Mouse (Mus musculus): ENCODE measurements around the gene Tmem39b.
"Not testable (repeated sequence)": the region's sequence is repeated elsewhere in the genome, so short reads cannot be mapped to it uniquely, and the experiment has no call there.

Gene Tmem39b
- long read RNA-seq, experiment 1, partial matches to known transcripts: 0 of 1 reads
- long read RNA-seq, experiment 1, other reads (novel, unspliced or antisense): 1 of 1 reads
- long read RNA-seq, experiment 2, partial matches to known transcripts: 1 of 1 reads
- long read RNA-seq, experiment 2, other reads (novel, unspliced or antisense): 0 of 1 reads

DNA sequence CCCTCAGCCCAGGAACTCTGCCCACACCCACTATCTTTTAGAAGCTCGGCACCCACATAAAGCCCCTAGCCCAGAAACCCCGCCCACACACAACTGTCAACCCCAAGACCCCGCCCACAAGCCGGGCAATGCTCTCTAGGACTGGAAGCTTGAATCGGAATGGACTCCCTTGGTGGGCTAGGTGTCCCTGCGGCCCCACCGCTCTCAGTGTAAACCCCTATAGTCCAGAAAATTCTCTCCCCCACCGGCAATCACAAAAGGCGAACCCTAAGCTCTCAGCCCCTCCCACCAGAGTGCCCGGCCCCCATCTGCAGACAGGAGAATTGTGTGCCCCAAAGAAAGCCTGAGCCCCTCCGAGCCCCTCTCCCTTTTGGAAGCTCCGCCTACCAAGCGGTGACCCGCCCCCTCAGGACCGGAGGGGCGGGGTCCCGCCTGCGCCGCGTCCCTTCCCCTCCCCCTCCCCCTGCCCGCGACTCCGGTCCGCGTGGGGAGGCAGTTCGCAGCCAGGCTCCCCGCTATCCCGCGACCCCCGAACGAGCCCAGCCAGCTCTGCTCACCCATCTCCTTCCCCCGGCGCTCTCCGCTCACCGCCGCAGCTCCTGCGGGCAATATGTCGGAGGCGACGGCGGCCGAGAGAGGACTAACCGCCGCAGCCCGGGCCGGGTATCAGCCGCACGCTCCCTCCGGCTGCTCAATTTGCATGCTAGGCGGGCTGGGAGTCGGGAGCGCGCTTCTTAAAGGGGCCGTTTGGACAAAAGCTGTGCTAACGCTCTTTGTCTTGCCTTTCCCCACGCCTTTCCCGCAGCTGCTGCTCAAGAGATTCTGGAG is at the start of gene Tmem39b:
Gene Tmem39b, minus strand, starts transcription at position 681 of the 828 bp plus-strand sequence.
- intact Hi-C loops (cut with DNase I): no loop called here

- intact Hi-C loops (cut with DNase I): no loop called here
Measured at GRCm38 (mm10) chr4:129746106-129746505, 49.5 kb upstream of the Tmem39b start.

GRCm38 (mm10) chr4:129743494-129743893 is 46.9 kb upstream of the Tmem39b start:
- intact Hi-C loops (cut with DNase I): loop anchor here (5.0 kb wide), 1 partner anchor 41 kb away; no protein-coding TSS in a partner anchor

GRCm38 (mm10) chr4:129743010-129743390 is 46.4 kb upstream of the Tmem39b start:
- intact Hi-C loops (cut with DNase I): loop anchor here (5.0 kb wide), 1 partner anchor 41 kb away; no protein-coding TSS in a partner anchor

- intact Hi-C loops (cut with DNase I): loop anchor here (5.0 kb wide), 1 partner anchor 40 kb away; no protein-coding TSS in a partner anchor
Measured at GRCm38 (mm10) chr4:129742232-129743009, 45.8 kb upstream of the Tmem39b start, which contains the start of gene Khdrbs1. Gene Khdrbs1 (minus strand): TSS chr4:129742303.

DNA sequence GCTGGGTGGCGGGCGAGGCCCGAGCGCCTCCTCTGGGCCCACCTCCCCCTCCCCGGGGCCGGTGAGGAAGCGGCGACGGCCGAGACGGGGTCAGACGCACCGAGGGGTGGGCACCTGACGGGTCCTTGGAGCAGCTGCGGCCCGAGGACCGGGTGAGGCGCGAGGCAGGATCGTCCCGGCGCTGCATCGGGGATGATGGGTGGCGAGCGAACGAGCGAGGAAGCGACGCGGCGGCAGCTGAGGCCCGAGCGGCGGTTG is 45.3 kb upstream of the Tmem39b start:
- intact Hi-C loops (cut with DNase I): loop anchor here (5.0 kb wide), 1 partner anchor 40 kb away; no protein-coding TSS in a partner anchor

DNA sequence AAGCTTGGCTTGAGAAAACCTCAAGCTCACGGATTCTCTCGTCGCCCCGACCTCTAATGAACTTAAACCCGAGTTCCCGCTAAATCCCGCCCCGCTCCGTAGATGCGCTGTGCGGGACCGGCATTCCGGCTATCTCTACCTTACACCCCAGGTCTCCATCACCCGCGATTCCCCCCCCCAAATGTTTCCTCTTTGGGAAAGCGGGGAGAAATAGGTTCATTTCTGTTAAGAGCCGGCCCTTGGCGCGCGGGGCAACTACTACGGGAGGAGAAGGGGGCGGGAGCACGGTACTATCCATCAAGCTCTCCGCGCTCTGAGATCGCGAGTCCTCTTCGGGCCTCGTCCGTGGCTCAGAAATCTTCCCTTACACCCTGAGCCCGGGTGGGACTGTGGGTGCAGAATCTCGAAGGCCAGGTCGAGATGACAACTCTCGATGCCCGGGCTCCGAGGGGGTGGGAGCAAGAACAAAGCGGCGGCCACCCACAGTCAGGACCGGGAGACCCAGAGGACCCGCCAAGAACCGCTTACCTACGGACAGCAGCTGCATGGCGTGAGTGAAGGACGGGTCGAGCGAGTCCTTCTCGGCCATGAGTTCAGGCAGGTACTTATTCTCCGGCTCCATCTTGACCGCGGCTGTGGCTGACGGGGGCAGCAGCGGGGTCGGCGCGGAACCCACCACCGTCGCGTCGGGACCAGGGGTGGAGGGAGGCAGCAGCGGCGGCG is 44.8 kb upstream of the Tmem39b start:
- intact Hi-C loops (cut with DNase I): loop anchor here (5.0 kb wide), 1 partner anchor 39 kb away; no protein-coding TSS in a partner anchor

- intact Hi-C loops (cut with DNase I): no loop called here
Measured at GRCm38 (mm10) chr4:129739111-129739645, 42.5 kb upstream of the Tmem39b start.

GRCm38 (mm10) chr4:129736173-129736572 is 39.5 kb upstream of the Tmem39b start:
- intact Hi-C loops (cut with DNase I): no loop called here

- intact Hi-C loops (cut with DNase I): not testable (repeated sequence)
Measured at GRCm38 (mm10) chr4:129735485-129735884, 38.8 kb upstream of the Tmem39b start.

DNA sequence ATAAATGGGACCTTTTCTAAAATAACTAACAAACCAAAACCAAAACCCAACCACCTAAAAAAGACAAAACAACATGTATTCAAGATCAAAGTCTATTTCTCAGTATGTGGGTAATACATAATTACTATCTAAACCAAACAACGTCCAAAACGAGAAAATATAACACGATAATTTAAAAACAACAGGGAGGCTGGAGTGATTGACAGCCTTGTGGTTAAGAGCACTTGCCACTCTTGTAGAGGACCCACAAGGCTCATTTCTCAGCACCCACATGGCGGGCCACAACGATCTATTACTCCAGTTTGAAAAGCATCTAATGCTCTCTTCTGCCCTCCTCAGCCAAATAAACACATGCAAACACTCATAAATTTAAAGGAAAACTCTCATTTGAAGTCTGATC is 34.8 kb upstream of the Tmem39b start:
- intact Hi-C loops (cut with DNase I): no loop called here

GRCm38 (mm10) chr4:129716310-129716709 is 19.7 kb upstream of the Tmem39b start:
- intact Hi-C loops (cut with DNase I): no loop called here

- intact Hi-C loops (cut with DNase I): loop anchor here (10.0 kb wide), 1 partner anchor 375 kb away; no protein-coding TSS in a partner anchor
Measured at GRCm38 (mm10) chr4:129709486-129710129, 13.0 kb upstream of the Tmem39b start.

GRCm38 (mm10) chr4:129706750-129707149 is 10.1 kb upstream of the Tmem39b start:
- intact Hi-C loops (cut with DNase I): loop anchor here (10.0 kb wide), 1 partner anchor 378 kb away; no protein-coding TSS in a partner anchor

- intact Hi-C loops (cut with DNase I): loop anchor here (5.0 to 10.0 kb wide), 3 partner anchors 40 to 382 kb away; partner anchors contain the start of gene Khdrbs1
Measured at GRCm38 (mm10) chr4:129702454-129702853, 5.8 kb upstream of the Tmem39b start.

GRCm38 (mm10) chr4:129701503-129702377 is 5.1 kb upstream of the Tmem39b start:
- intact Hi-C loops (cut with DNase I): loop anchor here (5.0 to 10.0 kb wide), 3 partner anchors 41 to 383 kb away; partner anchors contain the start of gene Khdrbs1

- intact Hi-C loops (cut with DNase I): loop anchor here (5.0 to 10.0 kb wide), 3 partner anchors 42 to 384 kb away; partner anchors contain the start of gene Khdrbs1
Measured at GRCm38 (mm10) chr4:129700661-129701060, 4.0 kb upstream of the Tmem39b start.

GRCm38 (mm10) chr4:129700216-129700615 is 3.6 kb upstream of the Tmem39b start:
- intact Hi-C loops (cut with DNase I): loop anchor here (5.0 to 10.0 kb wide), 3 partner anchors 42 to 385 kb away; partner anchors contain the start of gene Khdrbs1

GRCm38 (mm10) chr4:129697191-129697590 is 553 bp upstream of the Tmem39b start:
- intact Hi-C loops (cut with DNase I): no loop called here

Measured in adrenal gland (tissue).